Mouse (Mus musculus) stomach, embryonic 15.5 days (tissue): ENCODE results near the gene Bivm. TPM values are rescaled to one million over a fixed set of nuclear protein-coding genes. Genes with fewer than 3 reads are reported as not detected.
A peak's percentile ranks its signal among the peaks of the same experiment; 100 is the strongest.

Experiments
- ATAC-seq: fragments of 200-750 bp; cut with Nextera tagmentation; 2 replicates; pipeline ENCODE4 v1.8.0; 2017; ENCODE audit warnings: low read depth, moderate number of reproducible peaks, moderate TSS enrichment; ENCODE audit not compliant: insufficient read depth, low FRiP score
- H3K27ac ChIP-seq: fragments of 300-500 bp; sonication (generic); 2 replicates; pipeline ENCODE4 v1.5.1; 2015; ENCODE audit warnings: mild to moderate bottlenecking, inconsistent platforms
- H3K27me3 ChIP-seq: fragments of 300-500 bp; sonication (generic); replicated peaks from 2 replicates; pipeline ENCODE4 v1.6.1; 2015; ENCODE audit warnings: inconsistent platforms
- H3K36me3 ChIP-seq: fragments of 300-500 bp; sonication (generic); 2 replicates; pipeline ENCODE4 v1.6.1; 2015; ENCODE audit warnings: inconsistent platforms
- H3K4me1 ChIP-seq: fragments of 300-500 bp; sonication (generic); 2 replicates; pipeline ENCODE4 v1.6.1; 2015; ENCODE audit warnings: inconsistent platforms
- H3K4me2 ChIP-seq: fragments of 300-500 bp; sonication (generic); 2 replicates; pipeline ENCODE4 v1.6.1; 2015; ENCODE audit warnings: mild to moderate bottlenecking, inconsistent platforms
- H3K4me3 ChIP-seq: fragments of 300-500 bp; sonication (generic); replicated peaks from 2 replicates; pipeline ENCODE4 v1.5.1; 2015; ENCODE audit warnings: inconsistent platforms
- H3K9ac ChIP-seq: fragments of 300-500 bp; sonication (generic); 2 replicates; pipeline ENCODE4 v1.6.1; 2015; ENCODE audit warnings: inconsistent platforms
- H3K9me3 ChIP-seq: fragments of 300-500 bp; sonication (generic); 2 replicates; pipeline ENCODE4 v1.6.1; 2016; ENCODE audit warnings: inconsistent platforms
- WGBS: fragments of 180-500 bp; shearing (Covaris S2); methylation state at CpG from one replicate; pipeline ENCODE4 v1.1.7; 2015; 5-methylcytosine and 5-hydroxymethylcytosine counted together
- polyA plus RNA-seq: library from polyadenylated mRNA; unstranded; fragments of >200 nt; fragmentation: Nextera tagmentation; extraction: Ambion mirVana; gene quantifications from 2 replicates; pipeline ENCODE4 v1.2.1, GENCODE M21; 2015

Gene Bivm
- 16.0 and 17.7 TPM in 2 replicates for polyA plus RNA-seq

GRCm38 (mm10) chr1:44118239-44119054, at the start of gene Bivm, which contains the start of gene Kdelc1:
Gene Bivm, plus strand, starts transcription at chr1:44118957.
Gene Kdelc1, minus strand, starts transcription at chr1:44118808.
- H3K9me3 ChIP-seq = no peaks in the 10 kb centered on the region
- H3K4me1 ChIP-seq = no peaks in the 10 kb centered on the region
- H3K4me2 ChIP-seq = peak within 1 kb of the TSS; percentile 82
- H3K27ac ChIP-seq = peak within 1 kb of the TSS; percentile 98
- peak within 1 kb of the TSS; percentile 55 for H3K9ac ChIP-seq
- WGBS = under 1% methylated on average over 39 of the region's 39 CpGs
- 0 out of 2 replicates have a peak, but pooled peaks cover 3% of the 10 kb centered on the region for H3K36me3 ChIP-seq
- peak; percentile 95 for ATAC-seq
- H3K27me3 ChIP-seq = no peaks in the 10 kb centered on the region
- peak within 1 kb of the TSS; percentile 71 for H3K4me3 ChIP-seq

DNA sequence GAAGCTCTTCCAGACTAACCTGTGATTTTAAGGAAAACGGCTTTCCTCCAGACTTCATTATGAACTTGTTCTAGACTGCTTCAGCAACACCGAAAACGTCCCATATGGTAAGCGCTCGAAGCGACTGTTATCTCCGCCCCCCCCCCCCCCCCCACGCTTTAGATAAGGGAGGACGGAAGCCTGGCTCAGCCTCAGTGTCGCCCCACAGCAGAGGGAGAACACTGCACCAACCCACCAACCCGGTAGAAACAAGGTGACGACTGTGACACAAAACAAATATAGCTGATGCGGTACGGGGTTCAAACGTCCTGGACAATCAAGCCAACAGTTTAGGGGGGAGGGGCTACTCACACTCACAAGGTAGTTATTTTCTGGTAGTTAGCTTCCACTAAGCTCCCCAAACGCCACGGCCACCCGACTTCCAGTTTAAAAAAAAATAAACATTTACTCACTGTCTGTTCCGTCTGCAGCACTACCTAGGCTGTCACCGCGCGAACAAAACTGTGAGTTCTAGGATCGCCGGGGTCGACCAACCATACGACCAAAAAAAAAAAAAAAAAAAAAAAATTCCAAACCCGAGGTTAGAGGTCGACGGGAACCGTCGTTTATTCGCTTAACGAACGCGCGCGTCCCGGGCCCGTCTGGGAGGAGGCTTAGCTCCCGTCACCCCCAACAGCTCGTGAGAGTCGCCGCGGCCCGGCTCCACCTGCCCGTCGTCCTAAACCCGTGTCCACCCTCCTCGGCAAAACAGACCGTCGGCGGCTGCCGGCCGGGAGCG, 17.1 kb upstream of the Bivm start:
- H3K4me1 ChIP-seq = peaks cover 3% of the 10 kb centered on the region; the same call in 1 of the 2 replicates
- peak overlapping the region; percentile 63 for H3K4me2 ChIP-seq
- no peaks in the 10 kb centered on the region for H3K9me3 ChIP-seq
- WGBS = under 1% methylated on average over 54 of the region's 55 CpGs
- ATAC-seq = peak; percentile 66
- no peaks in the 10 kb centered on the region for H3K27me3 ChIP-seq
- H3K36me3 ChIP-seq = 0 out of 2 replicates have a peak, but pooled peaks cover 12% of the 10 kb centered on the region
- H3K4me3 ChIP-seq = peak overlapping the region; percentile 89
- H3K9ac ChIP-seq = peak overlapping the region; percentile 67
- H3K27ac ChIP-seq = peak overlapping the region; percentile 94

GRCm38 (mm10) chr1:44102259-44102717, 16.5 kb upstream of the Bivm start, which contains the start of gene Tex30:
Gene Tex30, minus strand, starts transcription at chr1:44102441.
- no peaks in the 10 kb centered on the region for H3K27me3 ChIP-seq
- H3K27ac ChIP-seq = peak within 1 kb of the TSS; percentile 94
- H3K9ac ChIP-seq = peak within 1 kb of the TSS; percentile 67
- WGBS = under 1% methylated on average over 54 of the region's 55 CpGs
- H3K4me1 ChIP-seq = peaks cover 3% of the 10 kb centered on the region; the same call in 1 of the 2 replicates
- peak within 1 kb of the TSS; percentile 89 for H3K4me3 ChIP-seq
- no peaks in the 10 kb centered on the region for H3K9me3 ChIP-seq
- peak; percentile 96 for ATAC-seq
- 0 out of 2 replicates have a peak, but pooled peaks cover 6% of the 10 kb centered on the region for H3K36me3 ChIP-seq
- H3K4me2 ChIP-seq = peak within 1 kb of the TSS; percentile 63

GRCm38 (mm10) chr1:44102939-44103338, 15.8 kb upstream of the Bivm start:
- WGBS = 12% methylated on average over 5 of the region's 5 CpGs
- no peak for ATAC-seq
- Histone ChIP-seq H3K4me1 (peaks cover 3% of the 10 kb centered on the region; the same call in 1 of the 2 replicates), H3K4me3 (peak overlapping the region; percentile 89), H3K9me3 (no peaks in the 10 kb centered on the region), H3K9ac (no peak overlapping the region), H3K4me2 (peak overlapping the region; percentile 63), H3K36me3 (peaks cover 9% of the 10 kb centered on the region), H3K27ac (peak overlapping the region; percentile 44; the same call in 1 of the 2 replicates), H3K27me3 (no peaks in the 10 kb centered on the region)

DNA sequence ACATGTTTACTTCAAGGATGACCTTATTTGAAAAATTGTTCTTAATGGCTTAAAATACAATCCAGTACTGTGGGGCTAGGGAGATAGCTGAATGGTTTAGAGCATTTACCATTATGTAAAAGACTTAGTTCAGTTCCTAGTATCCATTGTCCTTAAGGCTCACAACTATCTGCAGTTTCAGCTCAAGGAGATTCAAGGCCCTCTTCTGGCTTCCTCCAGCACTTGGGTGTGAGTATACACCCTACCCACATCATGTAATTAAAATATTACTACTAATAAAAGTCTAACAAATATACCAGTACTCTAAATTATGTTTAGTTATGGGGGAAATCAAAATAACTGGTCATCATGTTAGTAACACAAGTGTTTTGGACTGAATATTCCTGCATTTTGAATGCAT, 1.2 kb upstream of the Bivm start:
- Histone ChIP-seq H3K4me3 (no peak overlapping the region), H3K27ac (no peak overlapping the region), H3K36me3 (0 out of 2 replicates have a peak, but pooled peaks cover 2% of the 10 kb centered on the region), H3K9me3 (no peaks in the 10 kb centered on the region), H3K9ac (no peak overlapping the region), H3K27me3 (no peaks in the 10 kb centered on the region), H3K4me2 (peak overlapping the region; percentile 82), H3K4me1 (no peaks in the 10 kb centered on the region)
- ATAC-seq = no peak

DNA sequence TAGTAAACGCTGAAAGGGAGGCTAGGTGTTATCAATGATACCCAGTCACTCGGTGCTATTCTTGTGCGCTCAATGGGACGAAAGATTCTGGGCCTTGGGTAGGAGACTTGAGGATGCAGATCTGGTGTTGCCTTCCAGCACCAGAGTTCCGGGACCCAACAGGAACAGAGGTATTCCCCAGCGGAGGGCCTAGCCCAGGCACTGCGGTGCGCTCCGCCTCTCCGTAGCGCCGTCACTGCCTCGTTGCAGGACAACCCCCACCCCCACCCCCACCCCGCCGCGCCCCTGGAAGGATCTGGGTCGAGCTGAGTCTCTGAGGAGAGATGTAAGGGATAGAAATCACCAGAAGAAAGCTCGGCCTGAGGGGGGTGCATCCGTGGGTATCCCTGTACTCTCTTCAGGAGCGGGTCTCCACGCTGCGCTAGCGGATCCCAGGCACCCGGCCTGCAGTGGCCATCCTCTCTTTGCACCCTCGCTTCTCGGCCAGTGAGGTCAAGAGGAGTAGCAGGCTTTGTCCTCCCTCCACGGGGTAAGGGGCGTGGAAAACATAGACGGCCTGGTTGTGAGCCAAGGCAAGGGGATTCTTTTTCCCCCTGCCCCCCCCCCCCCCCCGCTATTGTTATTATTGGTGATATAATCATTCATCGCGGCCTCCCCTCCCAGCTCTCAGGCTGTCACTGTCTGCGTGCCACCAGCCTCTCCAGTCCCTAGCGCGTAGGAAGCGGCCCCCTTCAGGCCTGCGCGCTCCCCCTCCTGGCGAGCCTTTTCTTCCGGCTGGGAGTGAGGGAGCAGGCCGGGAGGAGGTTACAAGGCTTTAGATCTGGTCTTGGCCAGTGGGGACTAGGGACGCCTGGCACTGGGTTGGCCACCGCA, 680 bp downstream of the Bivm start:
- Histone ChIP-seq H3K4me3 (peak overlapping the region; percentile 71), H3K36me3 (0 out of 2 replicates have a peak, but pooled peaks cover 5% of the 10 kb centered on the region), H3K27me3 (no peaks in the 10 kb centered on the region), H3K9me3 (no peaks in the 10 kb centered on the region), H3K4me2 (peak overlapping the region; percentile 82), H3K27ac (peak overlapping the region; percentile 98), H3K4me1 (no peaks in the 10 kb centered on the region), H3K9ac (peak overlapping the region; percentile 55)
- WGBS = under 1% methylated on average over 41 of the region's 43 CpGs
- peak; percentile 87 for ATAC-seq

DNA sequence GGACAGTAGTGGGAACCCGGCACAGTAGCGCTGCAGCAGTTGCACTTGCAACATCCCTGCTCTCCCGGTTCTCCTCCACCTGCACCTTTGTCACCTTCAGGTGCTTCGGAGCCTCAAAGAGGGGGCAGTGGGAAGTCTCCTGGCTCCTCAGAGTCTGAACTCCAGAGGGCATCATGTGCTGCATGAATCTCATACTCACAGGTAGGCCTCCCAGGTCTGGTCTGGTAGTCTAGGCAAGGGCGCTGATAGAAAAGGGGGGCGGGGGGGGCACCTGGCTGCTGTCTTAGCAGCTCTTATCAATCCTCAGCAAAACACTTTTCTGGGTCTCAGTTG, 1.3 kb downstream of the Bivm start:
- Histone ChIP-seq H3K27ac (peak overlapping the region; percentile 98), H3K4me2 (peak overlapping the region; percentile 82), H3K4me3 (peak overlapping the region; percentile 71), H3K4me1 (no peaks in the 10 kb centered on the region), H3K36me3 (0 out of 2 replicates have a peak, but pooled peaks cover 5% of the 10 kb centered on the region), H3K9ac (peak overlapping the region; percentile 55), H3K27me3 (no peaks in the 10 kb centered on the region), H3K9me3 (no peaks in the 10 kb centered on the region)
- ATAC-seq = peak; percentile 20; the same call in 1 of the 2 replicates
- WGBS = 5% methylated on average over 6 of the region's 6 CpGs

- Histone ChIP-seq H3K36me3 (0 out of 2 replicates have a peak, but pooled peaks cover 12% of the 10 kb centered on the region), H3K27ac (no peak overlapping the region), H3K9me3 (no peaks in the 10 kb centered on the region), H3K4me1 (no peaks in the 10 kb centered on the region), H3K9ac (no peak overlapping the region), H3K27me3 (no peaks in the 10 kb centered on the region), H3K4me2 (no peak overlapping the region), H3K4me3 (no peak overlapping the region)
- no peak for ATAC-seq
- 70% methylated on average over 3 of the region's 3 CpGs for WGBS
Measured at GRCm38 (mm10) chr1:44122256-44122655, 3.5 kb downstream of the Bivm start.

DNA sequence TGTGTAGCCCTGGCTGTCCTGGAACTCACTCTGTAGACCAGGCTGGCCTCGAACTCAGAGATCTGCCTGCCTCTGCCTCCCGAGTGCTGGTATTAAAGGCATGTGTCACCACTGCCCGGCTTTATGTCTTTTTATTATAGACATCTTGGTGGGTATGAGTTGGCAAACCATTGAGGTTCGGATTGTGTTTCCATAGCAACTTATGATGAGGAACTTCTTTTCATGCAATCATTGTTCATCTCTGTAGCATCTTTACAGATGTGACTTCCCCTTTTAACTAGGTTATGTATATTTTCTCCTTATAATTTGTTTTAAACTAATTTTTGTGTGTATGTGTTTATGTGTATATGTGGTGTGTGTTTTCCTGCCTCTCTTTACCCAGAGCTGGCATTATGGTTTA, 6.8 kb downstream of the Bivm start:
- Histone ChIP-seq H3K27ac (no peak overlapping the region), H3K4me2 (no peak overlapping the region), H3K27me3 (no peaks in the 10 kb centered on the region), H3K36me3 (0 out of 2 replicates have a peak, but pooled peaks cover 12% of the 10 kb centered on the region), H3K4me1 (no peaks in the 10 kb centered on the region), H3K9ac (no peak overlapping the region), H3K9me3 (no peaks in the 10 kb centered on the region), H3K4me3 (no peak overlapping the region)
- ATAC-seq = no peak
- 92% methylated on average over 4 of the region's 4 CpGs for WGBS

GRCm38 (mm10) chr1:44129929-44130581, 11.3 kb downstream of the Bivm start:
- ATAC-seq = no peak
- Histone ChIP-seq H3K4me3 (no peak overlapping the region), H3K36me3 (0 out of 2 replicates have a peak, but pooled peaks cover 8% of the 10 kb centered on the region), H3K27me3 (no peaks in the 10 kb centered on the region), H3K27ac (no peak overlapping the region), H3K9me3 (no peaks in the 10 kb centered on the region), H3K4me1 (no peaks in the 10 kb centered on the region), H3K9ac (no peak overlapping the region), H3K4me2 (no peak overlapping the region)
- WGBS = 63% methylated on average over 4 of the region's 4 CpGs
